Mouse (Mus musculus): ENCODE measurements around the gene Ring1. TPM values are rescaled to one million over a fixed set of nuclear protein-coding genes. Genes with fewer than 3 reads are reported as not detected.

Gene Ring1
- polyA plus RNA-seq (2015; fragmentation: Nextera tagmentation; extraction: Ambion mirVana): 18.1 and 18.9 TPM in 2 replicates

GRCm38 (mm10) chr17:34024317-34024821, at the start of gene Ring1:
TSS of gene Ring1 (minus strand) at chr17:34024680.
- Histone ChIP-seq H3K36me3 (peaks cover 41% of the 10 kb centered on the region), H3K27me3 (no peaks in the 10 kb centered on the region), H3K9ac (peak within 1 kb of the TSS; percentile 90), H3K27ac (peak within 1 kb of the TSS; percentile 95), H3K9me3 (peaks cover 7% of the 10 kb centered on the region; the same call in 1 of the 2 replicates), H3K4me1 (peaks cover 58% of the 10 kb centered on the region), H3K4me3 (peak within 1 kb of the TSS; percentile 86), H3K4me2 (peak within 1 kb of the TSS; percentile 84)
- WGBS: under 1% methylated on average over 53 of the region's 58 CpGs
- ATAC-seq (ENCODE audit: insufficient number of reproducible peaks, low FRiP score, low TSS enrichment, low read depth): peak; percentile 74

- ATAC-seq (ENCODE audit: insufficient number of reproducible peaks, low FRiP score, low TSS enrichment, low read depth): no peak
- WGBS: 73% methylated on average over 5 of the region's 5 CpGs
- Histone ChIP-seq H3K4me2 (no peak overlapping the region), H3K9me3 (no peaks in the 10 kb centered on the region), H3K4me3 (no peak overlapping the region), H3K27me3 (peaks cover 21% of the 10 kb centered on the region), H3K36me3 (no peaks in the 10 kb centered on the region), H3K9ac (no peak overlapping the region), H3K27ac (no peak overlapping the region), H3K4me1 (0 out of 2 replicates have a peak, but pooled peaks cover 3% of the 10 kb centered on the region)
Observed at GRCm38 (mm10) chr17:34072091-34072490, 47.6 kb upstream of the Ring1 start.

DNA sequence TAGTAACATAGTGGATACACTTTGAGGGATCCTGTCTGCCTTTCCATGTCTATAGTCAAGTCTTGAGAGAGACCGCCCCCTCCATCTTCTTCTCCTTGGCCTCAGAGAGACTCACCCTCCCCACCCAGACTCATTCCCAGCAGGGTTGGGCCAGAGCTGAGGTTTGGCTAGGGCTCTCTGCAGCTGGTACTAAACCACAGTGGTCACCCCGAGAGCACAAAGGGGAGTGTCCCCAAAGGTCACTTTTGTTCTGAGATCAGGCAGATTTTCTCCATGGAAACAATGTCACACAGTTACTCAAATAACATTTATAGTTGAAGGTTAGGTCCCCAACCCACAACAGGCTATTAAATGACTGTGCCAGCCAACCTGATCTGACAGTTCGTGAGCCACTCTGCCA, 44.4 kb upstream of the Ring1 start:
- H3K27ac ChIP-seq: no peak overlapping the region
- no peaks in the 10 kb centered on the region for H3K27me3 ChIP-seq
- H3K9me3 ChIP-seq: no peaks in the 10 kb centered on the region
- no peak overlapping the region for H3K4me3 ChIP-seq
- no peak for ATAC-seq (ENCODE audit: insufficient number of reproducible peaks, low FRiP score, low TSS enrichment, low read depth)
- no peaks in the 10 kb centered on the region for H3K4me1 ChIP-seq
- no peak overlapping the region for H3K4me2 ChIP-seq
- H3K9ac ChIP-seq: no peak overlapping the region
- H3K36me3 ChIP-seq: peaks cover 3% of the 10 kb centered on the region; the same call in 1 of the 2 replicates
- 56% methylated on average over 3 of the region's 3 CpGs for WGBS

- H3K4me3 ChIP-seq: no peak overlapping the region
- H3K36me3 ChIP-seq: peaks cover 14% of the 10 kb centered on the region
- H3K27ac ChIP-seq: peak overlapping the region; percentile 19; the same call in 1 of the 2 replicates
- no peak for ATAC-seq (ENCODE audit: insufficient number of reproducible peaks, low FRiP score, low TSS enrichment, low read depth)
- WGBS: 68% methylated on average over 7 of the region's 7 CpGs
- no peak overlapping the region for H3K4me2 ChIP-seq
- H3K27me3 ChIP-seq: no peaks in the 10 kb centered on the region
- H3K4me1 ChIP-seq: peaks cover 5% of the 10 kb centered on the region; the same call in 1 of the 2 replicates
- H3K9me3 ChIP-seq: no peaks in the 10 kb centered on the region
- H3K9ac ChIP-seq: no peak overlapping the region
Observed at GRCm38 (mm10) chr17:34057224-34057623, 32.7 kb upstream of the Ring1 start.

DNA sequence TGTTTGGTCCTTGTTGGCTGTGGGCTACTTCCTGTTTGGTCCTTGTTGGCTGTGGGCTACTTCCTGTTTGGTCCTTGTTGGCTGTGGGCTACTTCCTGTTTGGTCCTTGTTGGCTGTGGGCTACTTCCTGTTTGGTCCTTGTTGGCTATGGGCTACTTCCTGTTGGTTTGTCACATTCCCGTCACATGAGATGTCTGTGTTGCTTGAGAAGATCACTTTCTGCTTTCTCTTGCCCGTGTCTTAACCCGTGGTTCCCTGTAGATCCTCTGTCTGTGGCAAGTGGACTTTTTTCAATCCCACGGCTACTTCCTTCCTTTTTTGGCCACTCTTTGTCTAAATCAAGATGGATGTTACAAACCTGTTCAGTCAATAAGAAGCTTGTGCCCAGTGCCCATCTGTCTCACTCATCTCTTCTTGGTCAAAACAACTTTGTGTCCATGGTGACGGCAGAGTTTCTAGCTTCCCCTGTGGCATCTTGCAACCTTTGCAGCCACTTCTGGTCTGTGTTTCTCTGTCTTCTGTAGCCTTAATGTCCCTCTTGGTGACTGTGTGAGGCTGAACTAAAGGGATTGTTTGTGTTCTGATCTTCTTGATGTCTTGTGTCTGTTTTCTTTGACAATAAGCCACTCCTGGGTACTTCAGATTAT, 23.0 kb upstream of the Ring1 start:
- ATAC-seq (ENCODE audit: insufficient number of reproducible peaks, low FRiP score, low TSS enrichment, low read depth): no peak
- 0 out of 2 replicates have a peak, but pooled peaks cover 6% of the 10 kb centered on the region for H3K4me1 ChIP-seq
- H3K27me3 ChIP-seq: no peaks in the 10 kb centered on the region
- no peaks in the 10 kb centered on the region for H3K9me3 ChIP-seq
- no peak overlapping the region for H3K4me2 ChIP-seq
- H3K36me3 ChIP-seq: peaks cover 15% of the 10 kb centered on the region; the same call in 1 of the 2 replicates
- H3K27ac ChIP-seq: no peak overlapping the region
- 92% methylated on average over 5 of the region's 5 CpGs for WGBS
- H3K4me3 ChIP-seq: no peak overlapping the region
- H3K9ac ChIP-seq: no peak overlapping the region

- Histone ChIP-seq H3K36me3 (peaks cover 13% of the 10 kb centered on the region; the same call in 1 of the 2 replicates), H3K9ac (no peak overlapping the region), H3K27me3 (peaks cover 13% of the 10 kb centered on the region), H3K9me3 (no peaks in the 10 kb centered on the region), H3K4me3 (no peak overlapping the region), H3K27ac (no peak overlapping the region), H3K4me1 (peaks cover 19% of the 10 kb centered on the region; the same call in 1 of the 2 replicates), H3K4me2 (no peak overlapping the region)
- WGBS: 77% methylated on average over 14 of the region's 14 CpGs
- ATAC-seq (ENCODE audit: insufficient number of reproducible peaks, low FRiP score, low TSS enrichment, low read depth): no peak
Observed at GRCm38 (mm10) chr17:34045941-34046340, 21.5 kb upstream of the Ring1 start.

DNA sequence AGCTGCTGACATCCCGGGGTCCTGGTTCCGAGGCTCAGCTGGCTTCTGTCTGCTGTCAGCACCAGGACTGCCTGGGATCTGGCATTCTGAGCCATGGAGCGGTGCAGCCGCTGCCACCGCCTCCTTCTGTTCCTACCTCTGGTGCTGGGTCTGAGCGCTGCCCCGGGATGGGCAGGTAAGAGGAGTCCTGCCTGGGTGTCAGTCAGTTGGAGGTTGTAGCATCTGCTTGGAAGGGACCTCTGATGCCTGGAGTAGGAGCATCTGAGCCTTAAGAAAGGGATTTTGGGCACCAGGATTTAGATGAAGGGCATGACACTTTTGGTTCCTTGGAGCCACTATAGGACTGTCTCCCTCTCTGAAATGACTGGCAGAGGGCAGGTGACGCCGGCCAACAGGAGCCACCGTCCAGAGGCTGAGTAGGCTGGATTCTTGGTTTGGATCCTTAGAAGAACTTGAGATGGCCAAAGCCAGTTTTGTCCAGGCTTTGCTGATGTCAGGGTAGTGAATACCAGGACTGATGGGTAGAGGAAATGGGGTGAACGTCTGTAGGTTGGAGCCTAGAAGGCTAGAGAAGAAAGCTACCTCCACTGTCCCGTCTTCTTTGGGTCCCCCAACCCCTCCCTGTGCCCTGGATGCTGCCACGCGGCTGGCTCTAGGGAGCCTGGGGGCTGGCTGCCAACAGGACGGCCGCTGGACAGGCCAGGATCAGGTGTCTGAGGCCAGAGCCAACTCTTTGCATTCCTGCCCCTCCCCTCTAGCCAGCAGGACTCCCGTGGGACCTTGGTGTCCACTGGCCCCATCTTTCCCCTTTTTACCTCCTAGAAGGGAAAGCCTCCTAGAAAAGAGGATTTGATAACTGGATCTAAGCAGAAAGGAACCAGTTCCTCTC, 15.3 kb upstream of the Ring1 start:
- WGBS: 20% methylated on average over 17 of the region's 17 CpGs
- Histone ChIP-seq H3K4me3 (peak overlapping the region; percentile 42), H3K9ac (peak overlapping the region; percentile 21; the same call in 1 of the 2 replicates), H3K27me3 (peaks cover 27% of the 10 kb centered on the region), H3K4me2 (peak overlapping the region; percentile 40), H3K4me1 (peaks cover 46% of the 10 kb centered on the region), H3K27ac (peak overlapping the region; percentile 84), H3K9me3 (no peaks in the 10 kb centered on the region), H3K36me3 (peaks cover 32% of the 10 kb centered on the region)
- ATAC-seq (ENCODE audit: insufficient number of reproducible peaks, low FRiP score, low TSS enrichment, low read depth): no peak

- Histone ChIP-seq H3K9me3 (no peaks in the 10 kb centered on the region), H3K27me3 (peaks cover 27% of the 10 kb centered on the region), H3K27ac (peak within 1 kb of the TSS; percentile 84), H3K4me1 (peaks cover 48% of the 10 kb centered on the region), H3K9ac (peak within 1 kb of the TSS; percentile 21; the same call in 1 of the 2 replicates), H3K36me3 (peaks cover 38% of the 10 kb centered on the region), H3K4me3 (peak within 1 kb of the TSS; percentile 42), H3K4me2 (peak within 1 kb of the TSS; percentile 40)
- ATAC-seq (ENCODE audit: insufficient number of reproducible peaks, low FRiP score, low TSS enrichment, low read depth): peak; percentile 58
- WGBS: 4% methylated on average over 28 of the region's 28 CpGs
Observed at GRCm38 (mm10) chr17:34038878-34039561, 14.5 kb upstream of the Ring1 start, which contains the start of gene Col11a2. TSS of gene Col11a2 (plus strand) at chr17:34039437.

DNA sequence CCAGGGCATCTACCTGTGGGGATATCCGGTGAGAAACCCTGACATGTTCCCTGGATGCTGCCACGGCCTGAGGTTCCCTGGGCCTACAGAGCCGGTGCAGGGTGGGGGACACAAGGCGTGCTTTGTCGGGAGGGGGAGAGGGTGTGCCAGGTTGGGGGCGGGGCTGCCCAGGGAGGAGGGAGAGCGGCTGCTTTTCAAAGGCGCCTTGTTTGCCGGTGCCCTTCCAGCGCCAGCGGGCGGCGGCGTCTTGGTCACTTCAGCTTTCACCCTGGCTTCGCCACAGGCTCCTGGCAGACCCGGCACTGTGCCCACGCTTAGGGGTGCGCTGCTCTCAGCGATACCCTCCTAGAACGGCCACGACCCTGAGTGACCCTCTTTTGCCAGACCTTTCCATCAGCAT, 14.0 kb upstream of the Ring1 start:
- H3K27me3 ChIP-seq: peaks cover 27% of the 10 kb centered on the region
- no peaks in the 10 kb centered on the region for H3K9me3 ChIP-seq
- WGBS: 16% methylated on average over 21 of the region's 21 CpGs
- no peak overlapping the region for H3K9ac ChIP-seq
- peak overlapping the region; percentile 84 for H3K27ac ChIP-seq
- peaks cover 44% of the 10 kb centered on the region for H3K36me3 ChIP-seq
- H3K4me2 ChIP-seq: peak overlapping the region; percentile 40
- H3K4me3 ChIP-seq: peak overlapping the region; percentile 42
- ATAC-seq (ENCODE audit: insufficient number of reproducible peaks, low FRiP score, low TSS enrichment, low read depth): peak; percentile 41; the same call in 1 of the 2 replicates
- H3K4me1 ChIP-seq: peaks cover 54% of the 10 kb centered on the region

GRCm38 (mm10) chr17:34037241-34037640, 12.8 kb upstream of the Ring1 start:
- peaks cover 45% of the 10 kb centered on the region for H3K36me3 ChIP-seq
- peaks cover 25% of the 10 kb centered on the region for H3K27me3 ChIP-seq
- 90% methylated on average over 7 of the region's 7 CpGs for WGBS
- no peak overlapping the region for H3K4me2 ChIP-seq
- H3K9ac ChIP-seq: no peak overlapping the region
- H3K9me3 ChIP-seq: no peaks in the 10 kb centered on the region
- ATAC-seq (ENCODE audit: insufficient number of reproducible peaks, low FRiP score, low TSS enrichment, low read depth): no peak
- H3K4me3 ChIP-seq: no peak overlapping the region
- peaks cover 64% of the 10 kb centered on the region for H3K4me1 ChIP-seq
- H3K27ac ChIP-seq: peak overlapping the region; percentile 71; the same call in 1 of the 2 replicates

DNA sequence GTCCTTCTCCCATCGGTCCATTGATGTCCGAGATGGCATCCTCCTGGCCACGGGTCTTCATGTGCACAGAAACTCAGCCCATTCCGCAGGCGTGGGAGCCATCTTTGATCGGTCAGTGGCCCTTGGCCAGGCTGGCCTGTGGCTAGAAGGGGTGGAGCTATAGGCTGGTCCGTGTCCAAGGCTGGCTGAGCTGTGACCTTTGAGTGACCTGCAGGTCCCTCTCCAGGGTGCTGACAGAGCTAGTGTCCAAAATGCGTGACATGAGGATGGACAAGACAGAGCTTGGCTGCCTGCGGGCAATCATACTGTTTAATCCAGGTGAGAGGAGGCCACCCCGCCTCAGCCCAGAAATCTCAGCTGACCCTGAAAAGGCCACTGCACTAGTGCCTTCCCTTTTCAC, 12.2 kb upstream of the Ring1 start:
- Histone ChIP-seq H3K27me3 (peaks cover 19% of the 10 kb centered on the region), H3K9me3 (no peaks in the 10 kb centered on the region), H3K4me3 (no peak overlapping the region), H3K4me1 (peaks cover 60% of the 10 kb centered on the region), H3K4me2 (no peak overlapping the region), H3K9ac (no peak overlapping the region), H3K27ac (no peak overlapping the region), H3K36me3 (peaks cover 45% of the 10 kb centered on the region)
- 83% methylated on average over 10 of the region's 10 CpGs for WGBS
- no peak for ATAC-seq (ENCODE audit: insufficient number of reproducible peaks, low FRiP score, low TSS enrichment, low read depth)

All from limb, embryonic 15.5 days (tissue).